Mouse (Mus musculus) lung, postnatal 36 days (tissue): ENCODE measurements around the gene Fbxo11.
"Not testable (repeated sequence)": the region's sequence is repeated elsewhere in the genome, so short reads cannot be mapped to it uniquely, and the experiment has no call there.

Experiments used
- DNase-seq: peaks from one replicate; pipeline ENCODE4 v3.0.0; 2022; ENCODE audit warnings: mixed read lengths

The Fbxo11 gene

DNA sequence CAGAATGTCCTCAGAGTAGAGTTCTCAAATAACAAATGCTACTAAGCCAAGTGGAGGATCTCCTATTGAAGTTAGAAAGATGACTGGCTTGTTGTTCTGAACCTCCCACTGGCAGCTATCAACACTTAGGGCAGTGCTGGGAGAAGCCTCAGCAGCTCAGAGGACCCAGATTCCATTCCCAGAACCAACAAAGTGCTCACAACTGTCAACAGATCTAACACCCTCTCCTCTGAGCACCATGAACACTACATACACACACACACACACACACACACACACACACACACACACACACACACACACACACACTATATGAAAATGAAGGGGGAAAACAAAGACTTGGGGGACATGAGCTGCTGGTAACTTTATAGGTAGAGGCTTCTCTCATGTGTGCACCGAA lies 60.2 kb downstream of the Fbxo11 start:
- no peak for DNase-seq

DNA sequence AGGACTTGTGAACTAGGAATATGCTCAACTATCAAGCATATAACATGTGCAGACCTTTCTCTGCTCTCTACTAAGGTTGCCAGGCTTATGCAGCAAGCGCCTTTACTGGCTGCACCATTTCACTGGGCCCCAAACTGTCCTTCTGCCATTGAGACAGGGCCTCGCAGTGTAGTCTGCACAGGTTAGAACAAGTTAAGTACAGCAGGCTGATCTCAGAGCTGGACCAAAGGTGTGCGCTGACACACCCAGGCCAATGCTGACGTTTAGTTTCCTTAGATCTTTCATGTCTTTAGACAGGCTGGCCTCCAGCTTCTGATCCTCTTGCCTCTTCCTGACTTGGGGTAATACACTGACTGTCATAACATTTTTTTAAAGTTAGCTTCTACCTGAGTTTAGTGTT lies 67.3 kb downstream of the Fbxo11 start:
- DNase-seq = no peak

DNA sequence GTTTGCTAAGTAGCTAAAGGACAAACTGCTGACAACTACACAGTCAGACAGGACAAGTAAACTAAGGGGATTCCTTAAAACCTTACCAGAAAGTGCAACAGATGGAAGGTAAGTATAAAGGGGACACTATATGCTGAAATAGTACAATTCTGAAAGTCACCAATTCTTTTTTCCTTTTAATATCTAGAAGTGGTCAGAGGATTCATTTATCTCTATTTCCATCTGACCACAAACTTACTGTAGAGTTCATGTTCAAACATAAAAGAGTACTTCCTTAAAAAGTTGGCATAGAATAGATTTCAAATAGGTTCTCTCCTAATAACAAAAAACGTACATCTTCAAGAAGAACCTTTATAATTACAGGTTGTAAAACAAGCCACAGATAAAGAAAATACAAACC lies 71.8 kb downstream of the Fbxo11 start:
- DNase-seq = no peak

DNA sequence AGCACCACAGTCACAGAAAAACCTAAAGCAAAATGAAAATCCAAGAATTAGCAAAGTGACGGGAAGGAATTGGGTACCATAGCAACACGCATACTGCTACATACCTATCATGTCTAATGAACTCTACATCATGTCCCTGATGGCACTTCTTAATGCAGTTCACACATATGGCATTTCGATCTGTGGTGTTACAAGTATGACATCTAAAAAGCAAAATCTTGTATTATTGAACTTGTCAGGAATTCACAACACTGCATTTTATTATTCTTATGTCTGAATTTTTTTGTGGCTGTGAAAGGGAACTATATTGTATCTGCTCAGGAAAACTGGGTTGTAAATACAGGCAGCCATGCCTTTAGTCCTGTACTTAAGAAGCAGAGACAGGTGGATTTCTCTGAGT lies 72.9 kb downstream of the Fbxo11 start:
- no peak for DNase-seq

DNA sequence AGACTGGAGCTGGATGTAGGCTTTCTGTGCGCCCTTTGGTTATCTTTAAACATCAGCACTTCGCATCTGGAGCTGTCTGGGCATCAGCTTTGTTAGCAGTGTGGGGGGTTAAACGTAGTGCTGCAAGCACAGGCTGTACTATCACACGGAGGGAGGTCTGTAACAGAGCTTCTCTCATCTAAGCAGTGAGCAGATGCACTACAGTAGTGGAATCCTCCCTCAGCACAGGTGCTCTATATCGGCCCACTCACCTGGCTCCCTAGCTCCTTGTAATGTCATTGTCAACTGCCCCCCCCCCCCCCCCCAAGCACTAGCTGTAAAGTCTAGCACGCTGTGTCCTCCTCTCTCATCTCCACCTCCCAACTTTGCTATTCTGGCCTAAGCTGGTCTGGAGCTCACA lies 77.6 kb downstream of the Fbxo11 start:
- no peak for DNase-seq

DNA sequence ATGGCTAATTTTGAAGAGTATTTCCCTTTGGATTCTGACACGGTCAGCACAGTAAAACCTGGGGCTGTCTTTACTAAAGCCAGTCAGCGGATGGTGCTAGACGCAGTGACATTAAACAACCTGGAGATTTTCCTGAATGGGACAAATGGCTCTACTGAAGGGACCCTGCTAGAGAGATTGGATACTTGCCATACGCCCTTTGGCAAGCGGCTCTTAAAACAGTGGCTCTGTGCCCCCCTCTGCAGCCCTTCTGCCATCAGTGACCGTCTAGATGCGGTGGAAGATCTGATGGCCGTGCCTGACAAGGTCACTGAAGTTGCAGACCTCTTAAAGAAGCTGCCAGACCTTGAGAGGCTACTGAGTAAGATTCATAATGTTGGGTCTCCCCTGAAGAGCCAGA lies 79.2 kb downstream of the Fbxo11 start:
- DNase-seq = no peak

DNA sequence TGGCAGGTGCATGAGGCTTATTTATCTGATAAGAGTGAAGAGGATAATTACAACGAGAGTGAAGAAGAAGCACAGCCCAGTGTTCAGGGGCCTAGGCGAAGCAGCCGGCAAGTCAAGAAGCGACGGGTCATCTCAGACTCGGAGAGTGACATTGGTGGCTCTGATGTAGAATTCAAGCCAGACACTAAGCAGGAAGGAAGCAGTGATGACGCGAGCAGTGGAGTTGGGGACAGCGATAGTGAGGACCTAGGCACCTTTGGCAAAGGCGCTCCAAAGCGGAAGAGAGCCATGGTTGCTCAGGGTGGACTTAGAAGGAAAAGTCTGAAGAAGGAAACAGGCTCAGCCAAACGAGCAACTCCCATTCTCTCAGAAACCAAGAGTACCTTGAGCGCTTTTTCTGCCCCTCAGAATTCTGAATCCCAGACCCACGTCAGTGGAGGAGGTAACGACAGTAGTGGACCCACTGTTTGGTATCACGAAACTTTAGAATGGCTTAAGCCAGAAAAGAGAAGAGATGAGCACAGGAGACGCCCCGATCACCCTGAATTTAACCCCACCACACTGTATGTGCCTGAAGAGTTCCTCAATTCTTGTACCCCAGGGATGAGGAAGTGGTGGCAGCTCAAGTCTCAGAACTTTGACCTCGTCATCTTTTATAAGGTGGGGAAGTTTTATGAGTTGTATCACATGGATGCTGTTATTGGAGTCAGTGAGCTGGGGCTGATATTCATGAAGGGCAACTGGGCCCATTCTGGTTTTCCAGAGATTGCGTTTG lies 80.5 kb downstream of the Fbxo11 start:
- DNase-seq = peak; percentile 26

DNA sequence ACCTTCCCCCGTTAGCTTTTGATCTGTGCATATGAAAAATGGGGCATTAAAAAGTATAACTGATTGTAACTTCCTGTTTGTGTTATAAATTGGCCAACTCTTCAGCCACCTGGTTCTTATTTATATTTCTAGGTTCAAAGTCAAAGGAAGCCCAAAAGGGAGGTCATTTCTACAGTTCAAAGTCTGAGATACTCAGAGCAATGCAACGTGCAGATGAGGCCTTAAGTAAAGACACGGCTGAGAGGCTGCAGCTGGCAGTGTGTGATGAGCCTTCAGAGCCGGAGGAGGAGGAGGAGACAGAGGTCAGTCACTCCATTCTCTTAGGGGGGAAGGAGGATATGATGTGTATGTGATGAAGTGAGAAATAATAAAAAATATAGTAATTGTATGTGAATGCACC lies 81.8 kb downstream of the Fbxo11 start:
- no peak for DNase-seq

DNA sequence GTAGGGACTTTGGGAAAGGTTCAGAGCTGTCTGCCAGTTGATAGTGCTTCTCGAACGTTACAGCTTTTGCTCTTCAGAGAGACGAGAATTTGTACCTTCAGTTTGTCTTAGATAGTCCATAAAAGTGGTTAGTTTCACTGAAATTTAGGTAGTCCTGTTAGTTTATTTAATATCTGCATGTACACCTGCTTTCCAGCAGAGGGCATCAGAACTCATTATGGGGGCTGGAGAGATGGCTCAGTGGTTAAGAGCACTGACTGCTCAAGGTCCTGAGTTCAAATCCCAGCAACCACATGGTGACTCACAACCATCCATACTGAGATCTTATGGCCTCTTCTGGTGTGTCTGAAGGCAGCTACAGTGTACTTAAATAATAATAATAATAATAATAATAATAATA lies 83.0 kb downstream of the Fbxo11 start:
- DNase-seq = peak; percentile 10

DNA sequence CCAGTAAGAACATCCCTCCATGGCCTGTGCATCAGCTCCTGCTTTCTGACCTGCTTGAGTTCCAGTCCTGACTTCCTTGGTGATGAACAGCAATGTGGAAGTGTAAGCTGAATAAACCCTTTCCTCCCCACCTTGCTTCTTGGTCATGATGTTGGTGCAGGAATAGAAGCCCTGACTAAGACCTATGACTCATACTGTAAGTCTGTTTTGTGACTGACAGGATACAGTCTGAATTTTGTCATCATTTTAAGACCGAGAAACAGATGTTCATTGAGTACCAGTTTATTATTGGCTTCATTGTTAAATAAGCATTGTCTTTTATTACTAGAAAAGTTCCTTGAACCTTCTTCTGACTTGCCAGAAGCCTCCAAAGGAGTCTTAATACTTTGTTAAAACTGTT lies 85.4 kb downstream of the Fbxo11 start:
- not testable (repeated sequence) for DNase-seq

DNA sequence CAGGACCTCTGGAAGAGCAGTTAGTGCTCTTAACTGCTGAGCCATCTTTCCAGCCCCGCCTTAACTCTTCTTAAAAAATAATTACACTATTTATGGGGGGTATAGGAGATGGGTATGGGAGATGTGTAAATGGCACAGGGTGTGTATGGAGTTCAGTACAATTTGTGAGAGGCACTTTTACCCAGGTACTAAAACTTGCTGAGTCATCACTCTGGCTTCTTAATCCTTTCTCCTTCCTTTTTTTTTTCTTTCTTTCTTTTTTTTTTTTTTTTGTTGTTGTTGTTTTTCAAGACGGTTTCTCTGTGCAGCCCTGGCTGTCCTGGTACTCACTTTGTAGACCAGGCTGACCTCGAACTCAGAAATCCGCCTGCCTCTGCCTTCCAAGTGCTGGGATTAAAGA lies 88.2 kb downstream of the Fbxo11 start:
- not testable (repeated sequence) for DNase-seq

DNA sequence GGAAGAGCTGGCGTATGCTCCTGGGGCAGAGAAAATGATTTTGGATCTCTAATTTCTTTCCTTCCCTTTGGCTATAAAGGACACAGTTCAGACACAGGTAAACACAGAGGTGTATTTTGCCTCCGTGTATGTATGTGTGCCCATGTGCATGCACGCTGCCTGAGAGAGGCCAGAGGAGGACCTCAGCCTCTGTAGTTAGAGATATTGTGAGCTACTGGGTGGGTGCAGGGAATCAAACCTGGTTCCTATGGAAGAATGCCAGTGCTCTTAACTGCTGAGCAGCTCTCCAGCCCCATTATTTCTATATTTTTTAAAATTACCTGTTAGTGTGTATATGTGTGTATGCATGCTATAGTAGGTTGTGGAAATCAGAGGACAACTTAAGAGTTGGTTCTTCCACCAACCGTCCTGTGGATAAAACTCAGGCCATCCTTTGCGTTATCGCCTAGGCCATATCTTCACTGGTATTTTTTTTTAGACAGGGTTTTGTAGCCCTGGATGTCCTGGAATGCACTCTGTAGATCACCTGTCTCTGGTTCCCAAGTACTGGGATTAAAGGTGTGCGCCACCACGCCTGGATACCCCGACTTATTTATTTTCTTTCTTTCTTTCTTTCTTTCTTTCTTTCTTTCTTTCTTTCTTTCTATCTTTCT lies 88.8 kb downstream of the Fbxo11 start:
- no peak for DNase-seq

DNA sequence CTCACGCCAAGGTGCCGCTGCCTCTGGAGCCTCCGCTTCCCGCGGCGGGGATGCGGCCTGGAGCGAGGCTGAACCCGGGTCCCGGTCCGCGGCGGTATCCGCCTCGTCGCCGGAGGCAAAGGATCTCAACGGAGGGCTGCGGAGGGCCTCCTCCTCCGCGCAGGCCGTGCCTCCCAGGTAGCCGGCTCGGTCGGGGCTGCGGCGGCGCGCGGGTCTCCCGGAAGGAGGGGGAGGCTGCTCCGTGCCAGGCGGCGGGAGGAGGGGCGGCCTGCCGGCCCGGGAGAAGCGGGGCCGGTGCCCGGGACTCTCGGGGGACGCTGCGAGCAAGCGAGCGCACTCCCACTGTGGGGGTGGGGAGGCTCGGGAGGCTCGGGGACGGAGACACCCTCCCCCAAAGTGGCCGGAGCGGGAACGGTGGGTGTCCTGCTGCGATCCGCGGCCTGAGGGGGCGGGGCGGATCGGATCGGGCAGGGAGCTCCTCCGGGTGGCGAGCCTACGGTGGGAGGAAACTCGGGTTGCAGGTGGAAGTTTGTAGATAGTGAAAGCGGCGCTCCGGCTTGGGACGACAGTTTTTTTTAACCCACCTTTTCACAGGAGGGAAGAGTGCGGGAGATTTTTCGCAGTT lies 89.8 kb downstream of the Fbxo11 start:
- DNase-seq = peak; percentile 56

DNA sequence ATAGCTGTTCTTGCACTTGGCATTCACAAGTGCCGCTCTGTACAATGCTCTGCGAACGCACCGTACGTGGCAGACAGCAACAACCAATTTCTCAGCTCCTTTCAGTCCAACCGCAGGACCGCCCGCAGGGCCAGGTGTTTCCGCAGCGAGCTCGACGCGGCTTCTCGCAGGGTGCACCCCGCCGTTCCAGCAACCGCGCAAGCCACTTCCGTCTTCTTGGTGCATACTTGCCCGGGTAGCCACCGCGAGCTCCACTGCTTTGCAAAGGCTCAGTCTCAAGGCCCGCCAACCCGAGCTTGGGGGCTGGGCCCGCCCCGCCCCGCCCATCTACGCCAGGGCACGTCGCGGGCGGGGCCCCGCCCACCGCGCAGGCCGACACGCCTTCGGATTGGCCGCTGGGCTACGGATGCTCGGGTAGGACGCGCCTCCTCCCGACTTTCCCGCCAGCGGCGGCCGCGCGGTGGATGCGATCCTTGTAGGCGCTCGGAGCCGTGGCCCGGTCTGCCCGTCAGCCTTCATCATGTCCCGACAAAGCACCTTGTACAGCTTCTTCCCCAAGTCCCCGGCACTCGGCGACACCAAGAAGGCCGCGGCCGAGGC lies 90.4 kb downstream of the Fbxo11 start, which contains the start of gene Msh6:
Gene Msh6, plus strand, starts transcription at position 434 of the 600 bp plus-strand sequence.
- DNase-seq = peak; percentile 92

DNA sequence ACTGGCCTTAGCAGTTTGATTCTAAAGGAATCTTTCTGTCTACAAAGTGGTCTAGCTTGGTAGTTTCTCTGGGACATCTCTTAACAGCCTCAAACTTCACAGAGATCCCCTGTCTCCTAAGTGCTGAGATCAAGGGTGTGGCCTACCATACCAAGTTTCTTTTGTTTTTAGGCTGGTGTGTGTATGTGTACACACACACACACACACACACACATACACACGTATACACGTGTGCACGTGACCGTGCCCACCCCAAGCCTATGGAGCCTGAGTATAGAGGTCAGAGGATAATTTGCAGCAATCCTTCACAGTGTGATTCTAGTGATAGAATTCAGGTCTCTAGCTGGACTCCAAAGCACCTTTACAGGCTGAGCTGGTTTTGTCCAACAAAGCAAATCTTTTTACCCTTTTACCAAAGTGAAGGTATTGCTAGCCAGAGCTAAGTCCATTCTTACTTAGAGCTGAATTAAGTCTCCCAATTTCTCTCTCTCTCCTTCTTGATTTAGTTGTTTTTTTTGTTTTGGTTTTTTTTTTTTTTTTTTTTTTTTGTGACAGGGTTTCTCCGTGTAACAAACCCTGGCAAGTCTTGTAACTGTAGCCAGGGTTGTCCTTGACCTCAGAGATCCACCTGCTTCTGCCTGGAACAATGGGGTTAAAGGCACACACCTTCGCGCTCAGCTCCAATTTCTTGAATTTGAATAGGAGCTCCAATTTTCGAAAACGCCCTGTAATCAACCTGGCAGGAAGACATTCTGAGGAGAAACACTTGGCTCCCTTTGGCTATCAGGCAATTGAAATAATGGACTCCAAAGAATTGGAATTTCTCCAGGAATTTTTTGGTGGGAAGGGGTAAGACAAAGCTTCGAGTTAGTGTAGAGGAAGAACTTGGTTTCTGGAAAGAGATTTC lies 91.6 kb downstream of the Fbxo11 start:
- no peak for DNase-seq

DNA sequence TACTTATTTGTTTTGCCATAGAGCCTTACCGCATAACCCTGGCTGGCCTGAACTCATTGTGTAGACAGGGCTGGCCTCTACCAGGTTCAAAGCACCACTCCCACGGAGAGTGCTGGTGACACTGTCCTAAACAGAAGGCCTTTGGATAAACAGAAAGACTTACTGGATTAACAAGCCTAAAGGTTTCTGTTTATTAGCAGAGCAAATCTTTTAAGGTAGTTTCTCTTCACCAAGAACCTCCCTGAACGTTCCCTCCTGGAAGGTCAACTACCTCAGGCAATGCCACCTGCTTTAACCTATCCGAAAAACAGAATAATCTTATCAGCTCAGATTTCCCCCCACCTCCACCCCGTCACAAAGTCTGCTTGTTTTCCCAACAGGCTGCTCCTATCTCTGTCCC lies 92.2 kb downstream of the Fbxo11 start:
- DNase-seq = no peak

DNA sequence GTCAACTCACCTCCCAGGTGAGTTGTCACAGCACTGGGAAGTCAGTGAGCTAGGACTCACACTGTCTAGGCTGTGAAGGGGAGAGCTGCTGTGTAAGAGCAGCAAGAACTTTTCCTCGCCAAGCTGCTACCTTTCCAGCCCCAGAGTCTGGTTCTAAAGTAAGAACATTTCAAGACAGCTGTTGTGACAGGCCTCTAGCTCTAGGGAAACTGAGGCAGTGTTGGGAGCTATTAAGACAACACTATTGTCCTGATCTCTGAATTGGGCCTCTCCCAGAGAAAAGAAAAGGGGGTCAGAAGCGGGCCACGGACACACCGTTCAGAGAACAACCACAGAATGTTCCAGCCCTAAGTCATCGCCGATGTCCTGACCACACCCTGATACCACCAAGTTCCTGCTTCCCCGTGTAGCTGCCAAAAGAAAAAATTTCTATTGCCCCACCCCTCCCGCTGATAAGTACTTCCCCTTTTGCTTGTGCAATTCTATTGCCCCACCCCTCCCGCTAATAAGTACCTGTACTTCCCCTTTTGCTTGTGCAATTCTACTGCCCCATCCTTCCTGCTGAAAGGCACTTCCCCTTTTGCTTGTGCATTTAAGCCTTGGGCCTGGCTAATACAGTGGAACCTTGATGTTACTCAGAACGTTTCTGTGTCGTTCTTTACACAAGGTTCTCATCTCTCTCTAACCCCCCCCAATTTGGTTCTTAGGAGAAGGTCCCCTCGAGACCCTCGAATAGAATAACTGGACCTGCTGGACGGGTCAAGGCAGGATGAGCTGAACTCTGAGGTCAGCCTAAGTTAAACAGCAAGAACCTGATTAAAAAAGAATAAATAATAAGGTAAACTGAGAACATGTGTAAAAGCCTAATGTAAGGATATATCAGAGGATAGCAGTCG lies 93.1 kb downstream of the Fbxo11 start:
- peak; percentile 38 for DNase-seq

DNA sequence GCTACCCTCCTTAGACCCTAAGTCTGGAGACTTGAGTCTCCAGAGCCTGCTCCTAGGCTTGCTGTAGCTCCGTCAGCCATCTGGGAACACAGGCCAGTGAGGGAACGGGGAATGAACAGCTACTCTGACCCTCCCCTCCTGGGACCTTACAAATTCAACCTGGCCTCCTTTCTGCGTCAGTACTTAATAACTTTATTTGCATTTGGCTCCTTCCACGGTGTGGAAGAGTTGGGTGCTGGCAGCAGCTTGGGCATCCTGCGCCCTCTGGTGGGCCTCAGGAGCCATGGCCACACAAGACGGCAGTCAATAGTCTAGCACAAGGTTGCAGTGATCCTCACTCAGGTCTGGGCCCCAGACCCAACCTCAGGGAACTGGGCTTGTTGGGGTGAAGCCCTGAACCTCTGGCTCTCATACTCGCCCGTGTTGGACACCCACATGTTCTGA lies 96.6 kb downstream of the Fbxo11 start:
- not testable (repeated sequence) for DNase-seq

DNA sequence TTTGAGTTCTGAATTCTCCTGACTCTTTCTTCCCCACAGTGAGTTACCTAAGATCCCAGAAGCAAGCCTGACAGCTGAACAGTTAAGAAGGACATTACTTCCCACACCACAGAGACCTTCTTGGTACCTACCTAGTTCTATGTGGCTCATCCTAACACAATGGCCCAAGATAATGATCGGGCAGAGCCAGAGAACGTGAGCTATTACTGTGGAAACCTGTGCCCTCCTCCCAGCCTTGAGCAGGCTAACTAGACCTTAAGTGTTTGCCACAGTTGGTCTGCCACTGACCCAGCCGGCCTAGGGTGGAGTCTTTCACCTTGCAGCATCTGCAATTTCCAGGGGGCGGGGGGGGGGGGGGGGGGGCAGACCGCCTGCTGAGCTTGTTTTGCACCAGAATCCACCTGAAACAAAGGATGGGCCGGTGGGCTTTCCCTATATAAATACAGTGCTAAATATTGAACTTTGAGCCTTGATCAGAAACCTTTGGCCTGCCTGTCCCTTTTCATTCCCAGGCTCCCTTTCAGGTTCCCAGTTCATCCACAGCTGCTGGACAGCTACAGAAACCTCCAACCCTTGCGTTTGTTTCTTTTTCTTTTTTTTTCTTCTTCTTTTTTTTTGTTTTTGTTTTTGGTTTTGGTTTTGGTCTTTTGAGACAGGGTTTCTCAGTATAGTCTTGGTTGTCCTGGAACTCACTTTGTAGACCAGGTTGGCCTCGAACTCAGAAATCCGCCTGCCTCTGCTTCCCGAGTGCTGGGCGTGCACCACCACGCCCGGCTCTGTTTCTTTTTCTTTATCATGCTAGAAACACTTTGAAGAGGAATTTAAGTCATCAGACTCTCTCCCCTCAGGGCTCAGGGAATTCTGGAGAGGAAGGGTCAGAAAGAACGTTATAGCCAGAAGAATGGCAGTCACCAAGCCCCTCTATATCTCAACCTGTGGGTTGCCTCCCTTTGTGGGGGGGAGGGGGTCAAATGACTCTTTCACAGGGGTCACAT lies 101.7 kb downstream of the Fbxo11 start:
- DNase-seq = no peak

DNA sequence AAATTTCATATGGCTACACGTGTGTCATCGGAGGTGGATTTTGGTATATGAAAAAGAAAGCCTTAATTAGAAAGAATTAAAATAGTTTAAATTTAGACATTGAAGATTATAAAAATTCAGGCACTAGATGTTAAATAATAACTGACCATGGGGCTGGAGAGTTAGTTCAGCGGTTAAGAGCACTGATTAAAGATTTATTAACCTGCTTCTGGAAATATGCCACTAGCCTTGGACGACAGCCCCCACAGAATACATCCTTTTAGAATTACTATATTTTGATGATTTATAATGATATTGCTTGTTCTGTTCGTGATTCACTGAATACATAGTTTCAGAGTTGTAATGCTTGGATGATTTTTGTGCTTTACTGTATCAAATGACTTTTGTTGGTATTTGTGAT lies 105.2 kb downstream of the Fbxo11 start:
- not testable (repeated sequence) for DNase-seq
